28 mouse cellular contexts compared by ENCODE assay signal in the genomic region with DNA sequence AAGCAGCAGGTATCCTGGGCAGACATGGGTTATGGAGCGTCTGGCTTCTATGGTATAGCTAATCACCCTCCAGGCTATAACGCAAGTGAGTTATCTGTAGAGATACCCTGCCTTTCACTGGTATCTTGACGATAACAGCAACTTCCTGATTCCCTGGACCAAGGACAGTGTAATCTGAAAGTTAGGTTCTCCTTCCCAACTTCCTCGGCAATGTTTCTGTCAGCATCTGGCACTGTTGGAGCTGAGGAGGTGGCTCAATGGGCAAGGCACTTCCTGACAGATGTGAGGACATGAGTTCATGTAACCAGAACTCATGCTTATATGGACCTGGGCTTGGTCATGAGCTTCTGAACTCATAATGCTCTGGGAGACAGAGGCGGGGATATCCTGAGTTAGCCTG.
DNase-seq lines count a peak whose midpoint lies in the region; ATAC-seq and TF ChIP-seq lines count a peak whose summit lies in the region.
"Had no signal": no experiment of that assay in that cellular context is flagged by ENCODE, and none has a peak within 500 bp of the region (broad histone marks: within the 10 kb centered on the region; RNA-seq: fewer than 3 reads in every experiment).

No protein-coding gene starts in this region.

- H3K9ac ChIP-seq in liver, adult 2 months (ENCODE audit: low read depth, low read length): no peak overlapping the region
- H3K9ac ChIP-seq in liver, embryonic 12.5 days: no peak overlapping the region
- H3K9ac ChIP-seq: embryonic facial prominence, embryonic 15.5 days; forebrain, embryonic 12.5 days; intestine, embryonic 15.5 days; limb, embryonic 13.5 days; liver, embryonic 13.5 days; stomach, embryonic 15.5 days had no signal

- no peak for TF ChIP-seq POLR2A in liver, adult 2 months (IDR thresholded peaks at IDR 0.05; ENCODE audit: extremely low read depth, insufficient read depth, low read length)

- ATAC-seq in liver, embryonic 12.5 days: no peak
- ATAC-seq in granulocyte monocyte progenitor cell, adult 5-6 weeks (replicated peaks; ENCODE audit: poor library complexity, severe bottlenecking): peak; percentile 54
- ATAC-seq: hindbrain, postnatal 0 days; intestine, embryonic 15.5 days had no signal

- WGBS in liver, adult 2 months: 66% methylated on average over 5 of the region's 5 CpGs
- 16% methylated on average over 5 of the region's 5 CpGs for WGBS in liver, embryonic 12.5 days (ENCODE audit: insufficient replicate concordance)

- H3K9me3 ChIP-seq in liver, embryonic 12.5 days (replicated peaks): no peaks in the 10 kb centered on the region
- H3K9me3 ChIP-seq: embryonic facial prominence, embryonic 10.5 days; embryonic facial prominence, embryonic 15.5 days; forebrain, embryonic 12.5 days; hindbrain, embryonic 10.5 days; intestine, embryonic 15.5 days; limb, embryonic 13.5 days; liver, embryonic 13.5 days; stomach, embryonic 15.5 days had no signal

- no peaks in the 10 kb centered on the region for H3K27me3 ChIP-seq in liver, adult 2 months (ENCODE audit: control insufficient read depth, insufficient read depth, low read length)
- H3K27me3 ChIP-seq in liver, embryonic 12.5 days (replicated peaks): peaks cover 24% of the 10 kb centered on the region
- H3K27me3 ChIP-seq: embryonic facial prominence, embryonic 15.5 days; intestine, embryonic 15.5 days; limb, embryonic 13.5 days; stomach, embryonic 15.5 days had no signal

- no peak for TF ChIP-seq CTCF in gastrocnemius, adult 2 months (IDR thresholded peaks at IDR 0.05)
- TF ChIP-seq CTCF in liver, adult 2 months (IDR thresholded peaks at IDR 0.05; ENCODE audit: low read depth, low read length): no peak

- no peaks in the 10 kb centered on the region for H3K4me1 ChIP-seq in liver, adult 2 months (ENCODE audit: control insufficient read depth, insufficient read depth, low read length)
- H3K4me1 ChIP-seq in liver, embryonic 12.5 days: peaks cover 34% of the 10 kb centered on the region
- H3K4me1 ChIP-seq: intestine, embryonic 15.5 days had no signal

- 0 out of 2 replicates have a peak overlapping the region, but pooled peaks have one; percentile 8 for H3K27ac ChIP-seq in gastrocnemius, adult 2 months
- no peak overlapping the region for H3K27ac ChIP-seq in liver, adult 2 months (replicated peaks; ENCODE audit: insufficient read depth, low read depth, low read length)
- no peak overlapping the region for H3K27ac ChIP-seq in liver, embryonic 12.5 days
- H3K27ac ChIP-seq: embryonic facial prominence, embryonic 10.5 days; embryonic facial prominence, embryonic 15.5 days; forebrain, embryonic 12.5 days; hindbrain, embryonic 10.5 days; hindbrain, postnatal 0 days; intestine, embryonic 15.5 days; kidney, postnatal 0 days; limb, embryonic 13.5 days; liver, embryonic 13.5 days; stomach, embryonic 15.5 days had no signal

- no peaks in the 10 kb centered on the region for H3K36me3 ChIP-seq in liver, adult 2 months (ENCODE audit: control insufficient read depth, insufficient read depth, low read length)
- no peaks in the 10 kb centered on the region for H3K36me3 ChIP-seq in liver, embryonic 12.5 days
- H3K36me3 ChIP-seq: embryonic facial prominence, embryonic 10.5 days; embryonic facial prominence, embryonic 15.5 days; forebrain, embryonic 12.5 days; hindbrain, embryonic 10.5 days; intestine, embryonic 15.5 days; limb, embryonic 13.5 days; liver, embryonic 13.5 days; stomach, embryonic 15.5 days had no signal

- H3K79me2 ChIP-seq in liver, adult 2 months (ENCODE audit: control insufficient read depth, insufficient read depth, low read length): no peaks in the 10 kb centered on the region

- DNase-seq in gastrocnemius, adult 2 months: no peak
- no peak for DNase-seq in gastrocnemius, adult 8-10 months (ENCODE audit: low spot score in 2 of 2)
- peak; percentile 22 for DNase-seq in liver, adult 2 months (ENCODE audit: extremely low read depth, low read depth, low spot score)
- peak; percentile 61 for DNase-seq in 416B (ENCODE audit: low read depth)
- DNase-seq in right cerebral cortex, adult 2 months (ENCODE audit: low spot score in 2 of 2): no peak
- DNase-seq in urinary bladder, postnatal 25 days (ENCODE audit: low spot score): no peak
- DNase-seq: adrenal gland, postnatal 36 days; cerebellum, adult 18-20 months; cerebellum, postnatal 10 days; gastrocnemius, postnatal 25 days; heart, postnatal 14 days; kidney, adult 8-10 months; kidney, postnatal 4 days; liver, embryonic 13.5 days; midbrain, embryonic 14.5 days; right cerebral cortex, postnatal 14 days had no signal

- no peak overlapping the region for H3K4me3 ChIP-seq in gastrocnemius, adult 2 months
- H3K4me3 ChIP-seq in liver, adult 2 months (ENCODE audit: insufficient read depth, low read depth, low read length): no peak overlapping the region
- no peak overlapping the region for H3K4me3 ChIP-seq in liver, embryonic 12.5 days
- H3K4me3 ChIP-seq: embryonic facial prominence, embryonic 10.5 days; embryonic facial prominence, embryonic 15.5 days; forebrain, embryonic 12.5 days; hindbrain, embryonic 10.5 days; intestine, embryonic 15.5 days; limb, embryonic 13.5 days; liver, embryonic 13.5 days; stomach, embryonic 15.5 days had no signal

- no peak overlapping the region for H3K4me2 ChIP-seq in liver, embryonic 12.5 days
- H3K4me2 ChIP-seq: embryonic facial prominence, embryonic 15.5 days; forebrain, embryonic 12.5 days; heart, embryonic 11.5 days; intestine, embryonic 15.5 days; limb, embryonic 13.5 days; liver, embryonic 13.5 days; stomach, embryonic 15.5 days had no signal

- intact Hi-C loops in gastrocnemius, adult 2 months (cut with DNase I): no loop called here

Comparison
In these comparisons a context has a peak if more than half of its experiments do, and no peak if none do; other contexts are left out.
1. DNase-seq: peak in liver, adult 2 months (single experiment) and 416B (single experiment); none in gastrocnemius, adult 2 months (single experiment), gastrocnemius, adult 8-10 months (0 of 2), right cerebral cortex, adult 2 months (0 of 2) and urinary bladder, postnatal 25 days (single experiment).